Mouse (Mus musculus) frontal cortex, postnatal 14 days (tissue): ENCODE data around the gene Hoxb1.

ENCODE experiments used
- DNase-seq, 2 experiments: peaks; one replicate each; pipeline ENCODE4 v3.0.0; 2022; ENCODE audit warnings: low spot score in 2 of 2

Hoxb1 gene

GRCm38 (mm10) chr11:96365441-96366091 lies at the start of gene Hoxb1:
Hoxb1 (plus strand) TSS chr11:96365752.
- DNase-seq: no peak

GRCm38 (mm10) chr11:96316696-96317607 lies 48.6 kb upstream of the Hoxb1 start:
- no peak for DNase-seq

GRCm38 (mm10) chr11:96317608-96318367 lies 47.8 kb upstream of the Hoxb1 start, which contains the start of gene Hoxb4:
Hoxb4 (plus strand) TSS chr11:96318267.
- no peak for DNase-seq

- DNase-seq: no peak
Observed at GRCm38 (mm10) chr11:96318368-96319070, 47.0 kb upstream of the Hoxb1 start.

- DNase-seq: no peak
Observed at GRCm38 (mm10) chr11:96319071-96319902, 46.3 kb upstream of the Hoxb1 start.

- no peak for DNase-seq
Observed at GRCm38 (mm10) chr11:96319910-96320309, 45.6 kb upstream of the Hoxb1 start.

GRCm38 (mm10) chr11:96320688-96321087 lies 44.9 kb upstream of the Hoxb1 start:
- DNase-seq: no peak

- no peak for DNase-seq
Observed at GRCm38 (mm10) chr11:96321846-96322245, 43.7 kb upstream of the Hoxb1 start.

- DNase-seq: no peak
Observed at GRCm38 (mm10) chr11:96322738-96323137, 42.8 kb upstream of the Hoxb1 start.

- DNase-seq: no peak
Observed at GRCm38 (mm10) chr11:96323154-96323553, 42.4 kb upstream of the Hoxb1 start, which contains the start of gene Hoxb3. Hoxb3 (plus strand) TSS chr11:96323326.

GRCm38 (mm10) chr11:96324125-96324524 lies 41.4 kb upstream of the Hoxb1 start:
- no peak for DNase-seq

- no peak for DNase-seq
Observed at GRCm38 (mm10) chr11:96324965-96325364, 40.6 kb upstream of the Hoxb1 start.

- DNase-seq: no peak
Observed at GRCm38 (mm10) chr11:96325747-96326212, 39.8 kb upstream of the Hoxb1 start.

GRCm38 (mm10) chr11:96326705-96327104 lies 38.8 kb upstream of the Hoxb1 start:
- DNase-seq: no peak

- DNase-seq: no peak
Observed at GRCm38 (mm10) chr11:96327122-96327521, 38.4 kb upstream of the Hoxb1 start.

GRCm38 (mm10) chr11:96327750-96328149 lies 37.8 kb upstream of the Hoxb1 start:
- no peak for DNase-seq

- no peak for DNase-seq
Observed at GRCm38 (mm10) chr11:96328605-96329004, 36.9 kb upstream of the Hoxb1 start.

- no peak for DNase-seq
Observed at GRCm38 (mm10) chr11:96332105-96332504, 33.4 kb upstream of the Hoxb1 start.

- DNase-seq: no peak
Observed at GRCm38 (mm10) chr11:96332618-96333032, 32.9 kb upstream of the Hoxb1 start.

- no peak for DNase-seq
Observed at GRCm38 (mm10) chr11:96333241-96334001, 32.1 kb upstream of the Hoxb1 start.
